Mouse (Mus musculus): ENCODE measurements around the gene Hecw2. TPM values are rescaled to one million over a fixed set of nuclear protein-coding genes. Genes with fewer than 3 reads are reported as not detected.

Gene Hecw2
- total and polyA plus RNA-seq, 2 experiments from 2014 or later: 4.6 to 15.4 TPM

DNA sequence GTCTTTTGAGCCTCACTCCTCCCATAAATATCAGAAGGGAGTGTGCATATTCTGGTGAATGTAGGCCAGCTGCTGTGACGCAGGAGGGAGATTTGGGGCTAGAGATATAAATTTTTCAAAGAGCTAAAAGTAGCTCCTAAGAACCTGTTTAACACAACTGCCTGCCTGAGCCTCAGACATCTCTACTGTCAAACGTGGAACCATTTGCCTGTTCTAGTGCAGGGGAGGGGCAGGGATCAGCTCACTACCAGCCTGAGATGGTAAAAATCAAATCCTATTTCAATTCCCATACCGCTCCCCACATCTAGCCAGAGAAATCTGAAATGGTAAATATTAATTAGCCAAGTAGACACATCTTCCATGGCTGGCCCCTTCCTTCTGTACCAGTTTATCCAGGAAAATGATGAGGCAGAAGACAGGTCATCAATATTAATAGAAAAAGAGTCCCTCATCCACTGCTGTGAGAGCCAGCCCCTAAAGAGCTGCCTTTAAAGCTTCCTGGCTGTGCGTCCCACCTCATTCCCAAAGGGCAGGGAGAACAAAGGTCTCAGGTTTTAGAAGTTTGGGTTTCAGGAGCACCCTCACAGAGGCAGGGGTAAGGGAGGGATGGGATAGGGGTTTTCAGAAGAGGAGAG, 61.0 kb downstream of the Hecw2 start:
- no peak for TF ChIP-seq CTCF (IDR thresholded peaks at IDR 0.05; ENCODE audit: low read depth)
- no peak overlapping the region for H3K27ac ChIP-seq (ENCODE audit: low read depth, low read length)
- DNase-seq: no peak

DNA sequence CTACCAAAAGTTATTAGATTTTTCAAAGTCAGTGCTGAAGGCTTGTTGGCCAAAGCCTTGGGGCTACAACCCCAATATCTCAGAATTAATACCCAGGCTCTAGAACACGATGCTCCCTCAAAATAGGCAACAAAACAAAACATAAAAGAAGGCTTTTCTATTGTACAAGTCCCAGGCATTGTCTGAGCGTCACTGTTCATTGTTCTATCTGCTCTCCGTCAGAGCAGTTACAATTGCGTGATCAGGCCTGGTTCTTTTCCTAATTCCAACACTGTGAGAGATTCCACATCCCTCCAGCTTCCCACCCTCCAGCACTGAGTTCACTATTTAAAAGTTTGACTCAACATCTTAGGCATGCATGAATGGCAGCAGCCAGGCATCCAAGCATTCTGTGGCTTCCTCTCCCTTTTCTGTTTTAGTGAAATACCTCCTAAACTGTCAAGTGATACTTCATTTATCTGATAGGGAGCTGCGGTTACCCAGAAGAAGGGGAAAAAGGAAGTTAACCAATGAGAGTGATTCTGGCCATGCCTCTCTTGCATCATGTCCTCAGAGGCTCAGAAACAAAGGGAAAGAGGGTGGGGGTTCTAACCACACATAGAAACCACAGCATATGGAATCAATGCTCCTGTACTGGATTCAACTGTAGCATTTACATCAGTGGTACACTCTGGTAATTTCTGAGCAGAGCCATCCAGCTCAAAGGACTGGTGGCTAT, 66.1 kb downstream of the Hecw2 start:
- Histone ChIP-seq H3K27me3 (ENCODE audit: insufficient read depth, low read length) (no peaks in the 10 kb centered on the region), H3K27ac (ENCODE audit: low read depth, low read length) (no peak overlapping the region), H3K4me1 (ENCODE audit: insufficient read depth) (no peaks in the 10 kb centered on the region), H3K4me3 (ENCODE audit: low read depth, low read length) (no peak overlapping the region), H3K36me3 (ENCODE audit: insufficient read depth) (no peaks in the 10 kb centered on the region), H3K9me3 (ENCODE audit: low read length) (no peaks in the 10 kb centered on the region), H3K4me2 (ENCODE audit: low read depth) (no peak overlapping the region), H3K9ac (no peak overlapping the region)
- WGBS: 45% methylated on average over 5 of the region's 5 CpGs
- TF ChIP-seq CTCF (IDR thresholded peaks at IDR 0.05; ENCODE audit: low read depth): no peak
- no peak for ATAC-seq
- no peak for DNase-seq

More for the DNA sequence above, 61.0 kb downstream of the Hecw2 start:
- Histone ChIP-seq H3K9ac (no peak overlapping the region), H3K4me2 (ENCODE audit: low read depth) (no peak overlapping the region), H3K4me1 (ENCODE audit: insufficient read depth) (no peaks in the 10 kb centered on the region), H3K4me3 (ENCODE audit: low read depth, low read length) (no peak overlapping the region), H3K27me3 (ENCODE audit: insufficient read depth, low read length) (no peaks in the 10 kb centered on the region), H3K9me3 (ENCODE audit: low read length) (no peaks in the 10 kb centered on the region), H3K36me3 (ENCODE audit: insufficient read depth) (no peaks in the 10 kb centered on the region)
- ATAC-seq: 0 out of 2 replicates have a peak, but pooled peaks have one; percentile 29
- WGBS: 63% methylated on average over 4 of the region's 4 CpGs

DNA sequence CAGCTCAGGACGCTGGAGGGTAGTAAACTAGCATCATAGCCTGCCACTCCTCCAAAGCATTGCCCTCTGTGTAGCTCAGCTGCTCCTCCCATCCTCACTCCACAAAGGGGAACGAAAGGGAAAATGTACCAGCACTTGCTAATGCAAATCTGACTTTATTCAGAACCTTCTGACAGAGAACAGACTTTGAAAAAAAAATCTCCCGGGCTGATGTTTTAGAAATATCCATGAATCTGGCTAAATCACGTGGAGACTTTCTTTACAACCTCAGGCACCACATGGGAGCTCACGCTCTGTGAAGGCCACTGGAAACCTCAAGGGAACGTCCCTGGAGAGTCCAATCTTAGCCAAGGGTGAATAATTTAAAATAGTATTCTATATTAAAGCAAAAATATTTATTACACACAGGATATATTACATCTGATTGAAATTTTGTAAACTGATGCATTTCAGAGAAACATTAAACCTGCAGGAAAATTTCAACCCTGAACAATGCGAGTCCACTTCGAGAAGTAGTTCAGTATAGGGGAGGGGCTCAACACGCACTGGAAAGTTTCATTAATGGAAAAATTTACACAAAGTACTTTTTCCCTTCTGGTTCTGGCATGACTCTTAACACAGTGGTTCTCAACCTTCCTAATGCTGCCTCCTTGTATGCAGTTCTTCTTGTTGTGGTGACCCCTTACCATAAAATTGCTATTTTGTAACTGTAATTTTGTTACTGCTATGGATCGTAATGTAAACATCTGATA, 67.8 kb downstream of the Hecw2 start:
- no peak for ATAC-seq
- no peaks in the 10 kb centered on the region for H3K36me3 ChIP-seq (ENCODE audit: insufficient read depth)
- no peak overlapping the region for H3K9ac ChIP-seq
- H3K4me3 ChIP-seq (ENCODE audit: low read depth, low read length): no peak overlapping the region
- no peak overlapping the region for H3K27ac ChIP-seq (ENCODE audit: low read depth, low read length)
- no peak overlapping the region for H3K4me2 ChIP-seq (ENCODE audit: low read depth)
- H3K27me3 ChIP-seq (ENCODE audit: insufficient read depth, low read length): no peaks in the 10 kb centered on the region
- no peaks in the 10 kb centered on the region for H3K9me3 ChIP-seq (ENCODE audit: low read length)
- TF ChIP-seq CTCF (IDR thresholded peaks at IDR 0.05; ENCODE audit: low read depth): no peak
- no peak for DNase-seq
- no peaks in the 10 kb centered on the region for H3K4me1 ChIP-seq (ENCODE audit: insufficient read depth)
- WGBS: 79% methylated on average over 10 of the region's 10 CpGs

DNA sequence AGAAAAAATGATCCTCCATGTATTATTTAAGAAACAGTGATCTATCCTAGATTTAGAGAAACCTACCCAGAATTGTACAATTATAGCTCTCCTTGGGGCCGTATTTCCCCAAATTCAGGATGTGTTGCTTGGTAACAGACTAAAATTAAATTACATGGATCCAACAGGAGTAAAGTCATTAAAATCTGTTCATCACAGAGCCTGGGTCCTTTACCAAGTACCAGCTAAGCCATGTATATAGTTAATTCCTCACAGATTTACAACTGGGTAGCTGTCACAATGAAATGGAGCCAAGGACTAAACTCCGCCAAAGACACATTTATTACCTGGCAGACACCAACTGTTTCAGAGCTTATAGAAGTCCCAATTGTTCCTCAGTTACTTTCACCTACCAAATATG, 72.4 kb downstream of the Hecw2 start:
- WGBS: 51% methylated on average over 2 of the region's 2 CpGs
- Histone ChIP-seq H3K4me2 (ENCODE audit: low read depth) (no peak overlapping the region), H3K9me3 (ENCODE audit: low read length) (no peaks in the 10 kb centered on the region), H3K4me1 (ENCODE audit: insufficient read depth) (peaks cover 7% of the 10 kb centered on the region; the same call in 1 of the 2 replicates), H3K27ac (ENCODE audit: low read depth, low read length) (no peak overlapping the region), H3K27me3 (ENCODE audit: insufficient read depth, low read length) (no peaks in the 10 kb centered on the region), H3K36me3 (ENCODE audit: insufficient read depth) (no peaks in the 10 kb centered on the region), H3K9ac (no peak overlapping the region), H3K4me3 (ENCODE audit: low read depth, low read length) (no peak overlapping the region)
- ATAC-seq (peak; percentile 36; the same call in 1 of the 2 replicates), DNase-seq (peak; percentile 16)
- TF ChIP-seq CTCF (IDR thresholded peaks at IDR 0.05; ENCODE audit: low read depth): no peak

DNA sequence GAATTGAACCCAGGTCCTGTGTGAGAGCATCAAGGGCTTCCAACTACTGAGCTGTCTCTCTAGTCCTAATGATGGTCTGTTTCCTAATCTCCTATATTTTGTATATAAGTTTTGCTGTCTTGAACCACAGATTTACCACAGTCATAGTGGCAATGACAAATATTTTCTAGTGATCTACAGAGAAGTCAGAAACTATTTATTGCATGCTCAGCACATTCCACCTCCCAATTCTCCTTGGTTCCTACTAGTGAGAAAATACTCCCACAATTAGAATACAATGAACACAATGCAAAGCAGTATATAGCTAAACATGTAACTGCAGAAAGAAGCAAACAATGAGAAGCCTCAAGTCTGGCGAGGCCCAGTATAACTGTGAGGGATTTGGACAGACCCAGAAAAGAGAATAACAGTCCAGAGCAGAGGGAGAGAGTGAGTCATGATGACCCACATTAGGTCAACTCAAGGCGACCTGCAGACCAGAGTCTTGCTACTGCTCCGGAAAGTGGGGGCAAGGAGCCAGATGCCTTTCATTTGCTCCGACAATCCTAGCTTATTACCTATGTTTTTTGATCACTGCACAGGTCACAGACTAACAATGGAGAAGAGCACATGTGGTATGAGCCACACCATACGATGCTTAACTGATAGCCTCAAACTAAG, 73.8 kb downstream of the Hecw2 start:
- 87% methylated on average over 5 of the region's 5 CpGs for WGBS
- Histone ChIP-seq H3K4me3 (ENCODE audit: low read depth, low read length) (no peak overlapping the region), H3K9ac (no peak overlapping the region), H3K27me3 (ENCODE audit: insufficient read depth, low read length) (no peaks in the 10 kb centered on the region), H3K9me3 (ENCODE audit: low read length) (no peaks in the 10 kb centered on the region), H3K27ac (ENCODE audit: low read depth, low read length) (no peak overlapping the region), H3K4me1 (ENCODE audit: insufficient read depth) (peaks cover 7% of the 10 kb centered on the region; the same call in 1 of the 2 replicates), H3K4me2 (ENCODE audit: low read depth) (no peak overlapping the region), H3K36me3 (ENCODE audit: insufficient read depth) (no peaks in the 10 kb centered on the region)
- DNase-seq (no peak), ATAC-seq (no peak)
- no peak for TF ChIP-seq CTCF (IDR thresholded peaks at IDR 0.05; ENCODE audit: low read depth)

DNA sequence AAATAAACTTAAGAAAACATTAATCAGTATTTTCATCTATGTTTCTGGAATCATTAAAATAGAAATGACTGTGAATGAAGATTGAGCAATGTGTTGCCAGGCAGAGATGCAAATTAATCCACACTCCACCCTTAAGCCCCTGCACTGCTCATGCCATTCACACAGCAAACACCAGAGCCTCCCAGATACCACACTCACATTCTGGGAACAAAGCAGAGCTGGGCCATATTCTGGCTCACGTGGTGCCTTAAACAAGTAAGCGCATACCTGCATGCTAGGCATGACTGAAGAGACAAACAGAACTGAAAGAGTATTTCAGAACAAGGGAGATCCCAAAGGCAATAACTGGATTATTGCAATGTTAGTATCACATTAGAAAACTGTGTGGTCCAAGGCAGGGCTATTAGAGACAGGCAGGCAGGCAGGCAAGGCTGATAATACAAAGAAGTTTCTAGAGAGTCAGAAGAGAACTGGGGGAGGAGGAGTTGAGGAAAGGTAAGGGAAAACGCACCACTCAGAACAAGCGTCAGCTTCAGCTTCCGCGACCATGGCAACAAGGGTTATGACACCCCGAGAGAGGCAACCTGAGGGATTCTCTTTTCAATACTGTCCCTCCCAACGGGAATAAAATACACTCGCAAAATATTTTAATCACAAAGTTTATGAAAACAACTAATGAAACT, 75.2 kb downstream of the Hecw2 start:
- ATAC-seq (peak; percentile 85), DNase-seq (peak; percentile 23)
- peaks cover 7% of the 10 kb centered on the region; the same call in 1 of the 2 replicates for H3K4me1 ChIP-seq (ENCODE audit: insufficient read depth)
- no peaks in the 10 kb centered on the region for H3K9me3 ChIP-seq (ENCODE audit: low read length)
- no peak overlapping the region for H3K9ac ChIP-seq
- no peaks in the 10 kb centered on the region for H3K27me3 ChIP-seq (ENCODE audit: insufficient read depth, low read length)
- H3K4me2 ChIP-seq (ENCODE audit: low read depth): no peak overlapping the region
- TF ChIP-seq CTCF (IDR thresholded peaks at IDR 0.05; ENCODE audit: low read depth): no peak
- H3K36me3 ChIP-seq (ENCODE audit: insufficient read depth): no peaks in the 10 kb centered on the region
- 42% methylated on average over 9 of the region's 9 CpGs for WGBS
- H3K4me3 ChIP-seq (ENCODE audit: low read depth, low read length): no peak overlapping the region
- no peak overlapping the region for H3K27ac ChIP-seq (ENCODE audit: low read depth, low read length)
